Mouse (Mus musculus) forebrain, embryonic 12.5 days (tissue): ENCODE results near the gene Cep63. TPM values are rescaled to one million over a fixed set of nuclear protein-coding genes. Genes with fewer than 3 reads are reported as not detected.

Experiments
- ATAC-seq: fragments of 200-750 bp; cut with Nextera tagmentation; 2 replicates; pipeline ENCODE4 v1.8.0; 2017; ENCODE audit warnings: moderate TSS enrichment; ENCODE audit not compliant: low FRiP score
- H3K27ac ChIP-seq: fragments of 300-500 bp; sonication (generic); 2 replicates; pipeline ENCODE4 v1.5.1; 2016; ENCODE audit warnings: mild to moderate bottlenecking
- H3K27me3 ChIP-seq: fragments of 300-500 bp; sonication (generic); 2 replicates; pipeline ENCODE4 v1.6.1; 2016; ENCODE audit warnings: mild to moderate bottlenecking
- H3K36me3 ChIP-seq: fragments of 300-500 bp; sonication (generic); replicated peaks from 2 replicates; pipeline ENCODE4 v1.6.1; 2016; ENCODE audit warnings: mild to moderate bottlenecking
- H3K4me1 ChIP-seq: fragments of 300-500 bp; sonication (generic); 2 replicates; pipeline ENCODE4 v1.6.1; 2016
- H3K4me2 ChIP-seq: fragments of 300-500 bp; sonication (generic); 2 replicates; pipeline ENCODE4 v1.6.1; 2016; ENCODE audit warnings: mild to moderate bottlenecking, moderate library complexity
- H3K4me3 ChIP-seq: fragments of 300-500 bp; sonication (generic); replicated peaks from 2 replicates; pipeline ENCODE4 v1.5.1; 2016; ENCODE audit warnings: mild to moderate bottlenecking
- H3K9ac ChIP-seq: fragments of 300-500 bp; sonication (generic); 2 replicates; pipeline ENCODE4 v1.6.1; 2016; ENCODE audit warnings: mild to moderate bottlenecking
- H3K9me3 ChIP-seq: fragments of 300-500 bp; sonication (generic); 2 replicates; pipeline ENCODE4 v1.6.1; 2016
- WGBS: fragments of 180-500 bp; shearing (Covaris S2); methylation state at CpG from one replicate; pipeline ENCODE4 v1.1.7; 2016; 5-methylcytosine and 5-hydroxymethylcytosine counted together
- polyA plus RNA-seq: library from polyadenylated mRNA; unstranded; fragments of >200 nt; fragmentation: Nextera tagmentation; extraction: Ambion mirVana; gene quantifications from 2 replicates; pipeline ENCODE4 v1.2.1, GENCODE M21; 2016

The Cep63 gene
- polyA plus RNA-seq, 1 experiment from 2014 or later, result 61.7 TPM

DNA sequence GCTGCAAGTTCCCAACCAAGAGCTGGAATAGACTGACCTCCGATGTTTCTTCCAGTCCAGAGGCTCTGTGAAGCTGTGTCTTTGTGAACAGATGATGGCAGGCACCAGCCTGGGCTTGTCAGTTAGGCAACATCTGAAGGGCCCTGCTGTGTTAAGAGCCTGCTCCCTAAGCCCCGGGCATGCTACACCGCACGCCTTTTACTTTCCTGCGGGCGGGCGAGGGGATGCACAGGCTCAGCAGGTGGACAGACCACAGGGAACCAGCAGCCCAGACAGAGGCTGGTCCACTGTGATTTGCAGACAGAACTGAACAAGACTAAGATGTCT lies 79.3 kb downstream of the Cep63 start:
- H3K9ac ChIP-seq, result no peak overlapping the region
- H3K27me3 ChIP-seq, result peaks cover 63% of the 10 kb centered on the region
- H3K9me3 ChIP-seq, result no peaks in the 10 kb centered on the region
- H3K36me3 ChIP-seq, result no peaks in the 10 kb centered on the region
- H3K4me1 ChIP-seq, result peaks cover 42% of the 10 kb centered on the region
- no peak for ATAC-seq
- H3K4me2 ChIP-seq, result no peak overlapping the region
- H3K4me3 ChIP-seq, result no peak overlapping the region
- 16% methylated on average over 7 of the region's 7 CpGs for WGBS
- no peak overlapping the region for H3K27ac ChIP-seq

GRCm38 (mm10) chr9:102546256-102547027 lies 79.9 kb downstream of the Cep63 start:
- Histone ChIP-seq H3K4me1 (peaks cover 42% of the 10 kb centered on the region), H3K9me3 (no peaks in the 10 kb centered on the region), H3K4me2 (peak overlapping the region; percentile 75), H3K27ac (no peak overlapping the region), H3K27me3 (peaks cover 68% of the 10 kb centered on the region), H3K4me3 (no peak overlapping the region), H3K36me3 (no peaks in the 10 kb centered on the region), H3K9ac (no peak overlapping the region)
- no peak for ATAC-seq
- WGBS, result 39% methylated on average over 20 of the region's 20 CpGs

DNA sequence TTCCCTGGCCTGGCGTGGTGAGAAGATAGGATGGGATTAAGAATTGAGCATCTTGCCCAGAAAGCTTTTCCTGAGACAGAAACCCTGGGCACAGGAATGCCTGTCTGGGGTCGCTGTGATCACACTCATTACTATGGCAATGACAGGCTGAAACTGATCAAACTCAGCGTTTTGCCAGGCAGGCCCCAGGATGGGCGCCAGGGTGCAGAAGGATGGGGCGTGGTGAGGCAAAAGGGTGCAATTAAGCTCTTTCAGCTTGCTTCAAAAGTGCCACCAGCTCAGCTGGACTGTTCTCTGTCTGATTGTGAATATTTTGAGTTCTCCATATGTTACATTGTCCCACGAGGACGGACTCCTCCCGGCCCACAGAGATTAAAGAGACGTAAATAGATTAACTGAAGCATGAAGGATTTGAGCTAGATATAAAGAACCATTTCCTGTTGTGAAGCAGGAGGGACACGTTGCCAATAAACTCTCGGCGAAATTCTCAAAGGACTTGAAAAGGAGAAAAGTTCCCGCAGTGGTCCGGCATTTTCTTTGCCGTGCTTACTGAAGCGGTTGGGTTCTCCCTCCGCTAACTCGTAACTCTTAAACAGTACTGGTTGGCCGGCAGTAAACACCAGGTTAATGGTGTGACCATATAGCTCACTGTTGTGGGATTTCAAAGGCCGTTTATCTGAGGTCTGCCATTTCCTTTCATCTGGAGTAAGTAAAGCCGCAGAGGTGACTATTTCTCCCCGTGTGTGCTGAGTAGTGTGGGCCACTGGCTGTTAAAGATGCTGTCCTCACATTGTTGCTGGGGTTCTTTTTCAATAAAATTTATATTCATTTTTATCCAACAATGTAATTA lies 80.7 kb downstream of the Cep63 start:
- no peaks in the 10 kb centered on the region for H3K9me3 ChIP-seq
- 5% methylated on average over 22 of the region's 22 CpGs for WGBS
- H3K4me2 ChIP-seq, result peak overlapping the region; percentile 75
- no peak overlapping the region for H3K9ac ChIP-seq
- no peaks in the 10 kb centered on the region for H3K36me3 ChIP-seq
- H3K27ac ChIP-seq, result peak overlapping the region; percentile 85
- peak overlapping the region; percentile 35 for H3K4me3 ChIP-seq
- H3K4me1 ChIP-seq, result peaks cover 42% of the 10 kb centered on the region
- peak; percentile 64 for ATAC-seq
- peaks cover 71% of the 10 kb centered on the region for H3K27me3 ChIP-seq

- H3K9ac ChIP-seq, result peak overlapping the region; percentile 59
- peak; percentile 68 for ATAC-seq
- H3K4me2 ChIP-seq, result peak overlapping the region; percentile 75
- no peaks in the 10 kb centered on the region for H3K36me3 ChIP-seq
- H3K4me3 ChIP-seq, result peak overlapping the region; percentile 35
- WGBS, result under 1% methylated on average over 26 of the region's 26 CpGs
- no peaks in the 10 kb centered on the region for H3K9me3 ChIP-seq
- H3K27me3 ChIP-seq, result peaks cover 70% of the 10 kb centered on the region
- peak overlapping the region; percentile 85 for H3K27ac ChIP-seq
- peaks cover 42% of the 10 kb centered on the region for H3K4me1 ChIP-seq
These were observed 81.5 kb downstream of the Cep63 start for GRCm38 (mm10) chr9:102544773-102545366.

DNA sequence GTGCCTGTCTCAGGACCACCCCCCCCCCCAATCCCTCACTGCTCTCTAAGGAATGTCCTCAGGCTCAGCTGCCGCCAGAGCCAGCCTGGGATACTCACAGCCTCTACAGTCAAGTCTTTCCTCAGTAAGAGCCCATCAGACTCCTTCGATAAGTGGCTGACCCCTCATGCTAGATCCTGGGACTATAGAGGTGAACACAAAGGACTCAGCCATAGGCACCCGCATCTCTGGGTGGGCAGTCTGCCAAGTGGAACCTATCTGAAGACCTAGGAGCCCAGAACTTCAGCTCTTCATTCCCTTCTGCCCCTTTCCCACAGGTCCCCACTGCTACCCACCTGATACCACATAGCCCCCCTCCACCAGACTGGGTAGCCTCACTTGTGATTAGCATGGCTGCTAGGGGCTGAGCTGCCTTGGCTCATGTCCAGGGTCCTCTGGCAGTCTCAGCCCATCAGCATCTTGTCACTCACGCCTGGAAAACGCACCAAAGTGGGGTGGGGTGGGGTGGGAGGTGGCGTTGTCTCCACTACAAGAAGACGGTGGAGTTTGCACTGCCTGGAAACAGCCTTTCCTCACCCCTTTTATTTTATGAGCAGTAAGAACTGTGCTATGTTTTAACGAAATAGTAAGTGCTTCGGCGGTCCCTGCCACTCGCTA lies 82.1 kb downstream of the Cep63 start:
- peak; percentile 89 for ATAC-seq
- Histone ChIP-seq H3K4me2 (peak overlapping the region; percentile 75), H3K27me3 (peaks cover 68% of the 10 kb centered on the region), H3K4me1 (peaks cover 42% of the 10 kb centered on the region), H3K27ac (peak overlapping the region; percentile 85), H3K4me3 (peak overlapping the region; percentile 35), H3K9ac (peak overlapping the region; percentile 59), H3K9me3 (no peaks in the 10 kb centered on the region), H3K36me3 (no peaks in the 10 kb centered on the region)
- 7% methylated on average over 11 of the region's 11 CpGs for WGBS

- H3K9me3 ChIP-seq, result no peaks in the 10 kb centered on the region
- H3K4me2 ChIP-seq, result peak overlapping the region; percentile 75
- no peaks in the 10 kb centered on the region for H3K36me3 ChIP-seq
- ATAC-seq, result no peak; the same call in 1 of the 2 replicates
- peaks cover 66% of the 10 kb centered on the region for H3K27me3 ChIP-seq
- H3K9ac ChIP-seq, result no peak overlapping the region
- peaks cover 42% of the 10 kb centered on the region for H3K4me1 ChIP-seq
- H3K4me3 ChIP-seq, result no peak overlapping the region
- 14% methylated on average over 2 of the region's 2 CpGs for WGBS
- peak overlapping the region; percentile 85 for H3K27ac ChIP-seq
These were observed 82.6 kb downstream of the Cep63 start for GRCm38 (mm10) chr9:102543761-102544115.

DNA sequence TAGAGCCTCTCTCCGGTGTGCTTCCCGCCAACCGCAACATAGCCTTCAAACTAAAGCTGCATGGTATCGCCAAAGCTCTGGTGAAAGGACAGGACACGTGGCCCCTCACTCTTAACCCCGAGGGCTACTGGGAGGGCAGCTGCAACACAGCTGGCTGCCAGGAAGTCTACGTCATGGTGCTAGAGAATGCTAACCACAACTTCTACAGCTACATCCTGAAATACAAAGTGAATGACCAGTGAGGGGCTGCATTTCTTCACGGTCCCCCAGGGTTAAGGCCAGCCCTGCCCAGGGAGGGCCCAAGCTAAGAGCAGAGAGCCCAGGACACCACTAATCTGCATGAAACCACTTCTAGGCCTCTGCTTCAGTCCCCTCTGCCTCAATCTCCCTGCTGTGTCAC lies 83.8 kb downstream of the Cep63 start:
- Histone ChIP-seq H3K4me1 (peaks cover 42% of the 10 kb centered on the region), H3K9me3 (no peaks in the 10 kb centered on the region), H3K4me3 (no peak overlapping the region), H3K27ac (no peak overlapping the region), H3K9ac (no peak overlapping the region), H3K27me3 (peaks cover 58% of the 10 kb centered on the region), H3K4me2 (no peak overlapping the region), H3K36me3 (no peaks in the 10 kb centered on the region)
- no peak for ATAC-seq
- 77% methylated on average over 8 of the region's 8 CpGs for WGBS

GRCm38 (mm10) chr9:102541666-102542065 lies 84.7 kb downstream of the Cep63 start:
- Histone ChIP-seq H3K36me3 (no peaks in the 10 kb centered on the region), H3K4me3 (no peak overlapping the region), H3K4me1 (peaks cover 34% of the 10 kb centered on the region), H3K27ac (no peak overlapping the region), H3K27me3 (peaks cover 50% of the 10 kb centered on the region), H3K9ac (no peak overlapping the region), H3K4me2 (no peak overlapping the region), H3K9me3 (no peaks in the 10 kb centered on the region)
- WGBS, result 93% methylated on average over 10 of the region's 10 CpGs
- ATAC-seq, result no peak

- no peak overlapping the region for H3K9ac ChIP-seq
- 77% methylated on average over 7 of the region's 7 CpGs for WGBS
- ATAC-seq, result no peak
- H3K4me3 ChIP-seq, result no peak overlapping the region
- no peaks in the 10 kb centered on the region for H3K9me3 ChIP-seq
- no peak overlapping the region for H3K27ac ChIP-seq
- peaks cover 17% of the 10 kb centered on the region for H3K4me1 ChIP-seq
- H3K36me3 ChIP-seq, result no peaks in the 10 kb centered on the region
- peaks cover 48% of the 10 kb centered on the region for H3K27me3 ChIP-seq
- no peak overlapping the region for H3K4me2 ChIP-seq
These were observed 86.6 kb downstream of the Cep63 start for GRCm38 (mm10) chr9:102539699-102540098.

GRCm38 (mm10) chr9:102536968-102537367 lies 89.4 kb downstream of the Cep63 start:
- Histone ChIP-seq H3K9me3 (no peaks in the 10 kb centered on the region), H3K27me3 (peaks cover 40% of the 10 kb centered on the region), H3K27ac (no peak overlapping the region), H3K4me3 (no peak overlapping the region), H3K4me2 (no peak overlapping the region), H3K36me3 (no peaks in the 10 kb centered on the region), H3K9ac (no peak overlapping the region), H3K4me1 (peaks cover under 1% of the 10 kb centered on the region; the same call in 1 of the 2 replicates)
- WGBS, result 89% methylated on average over 4 of the region's 4 CpGs
- ATAC-seq, result no peak
